Mouse (Mus musculus): ENCODE measurements around the gene Adcy7.

DNA sequence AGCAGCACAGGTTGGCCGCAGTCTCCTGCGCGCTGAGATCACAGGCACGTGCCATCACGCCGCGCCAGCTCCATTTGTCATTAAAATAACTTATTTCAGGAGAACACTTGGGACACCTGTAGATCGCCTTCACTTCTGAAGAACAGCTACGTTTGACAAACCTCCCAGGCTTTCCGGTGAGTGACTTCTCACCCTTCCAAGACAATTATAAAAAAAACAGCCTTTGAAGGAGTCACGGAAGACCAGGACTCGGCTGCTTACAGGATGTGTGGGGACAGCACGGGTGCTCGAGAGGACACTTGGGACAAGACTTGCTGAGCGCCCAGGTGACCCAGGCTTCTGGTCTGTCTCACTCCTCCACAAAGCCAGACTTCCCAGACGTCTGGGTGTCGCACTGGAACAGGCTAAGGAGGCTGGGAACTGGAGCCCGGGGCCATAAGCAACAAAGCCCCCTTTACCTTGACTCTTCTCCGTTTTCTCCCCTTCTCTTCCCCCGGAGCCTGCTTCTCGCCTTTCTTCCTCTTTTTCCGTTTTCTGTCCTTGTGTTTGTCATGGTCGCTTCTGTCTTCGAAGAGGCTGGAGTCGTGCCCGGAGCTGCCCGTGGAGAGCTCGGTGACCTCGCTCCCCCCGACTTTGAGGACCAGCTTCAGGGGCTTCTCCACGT is 89.0 kb downstream of the Adcy7 start:
- TF ChIP-seq CTCF (IDR thresholded peaks at IDR 0.05; ENCODE audit: insufficient read depth, low read depth, low read length) (no peak), POLR2A (IDR thresholded peaks at IDR 0.05; ENCODE audit: insufficient read depth, low read depth, low read length) (no peak)
